Comparison of ENCODE assay signal across 17 mouse cellular contexts in the genomic region with DNA sequence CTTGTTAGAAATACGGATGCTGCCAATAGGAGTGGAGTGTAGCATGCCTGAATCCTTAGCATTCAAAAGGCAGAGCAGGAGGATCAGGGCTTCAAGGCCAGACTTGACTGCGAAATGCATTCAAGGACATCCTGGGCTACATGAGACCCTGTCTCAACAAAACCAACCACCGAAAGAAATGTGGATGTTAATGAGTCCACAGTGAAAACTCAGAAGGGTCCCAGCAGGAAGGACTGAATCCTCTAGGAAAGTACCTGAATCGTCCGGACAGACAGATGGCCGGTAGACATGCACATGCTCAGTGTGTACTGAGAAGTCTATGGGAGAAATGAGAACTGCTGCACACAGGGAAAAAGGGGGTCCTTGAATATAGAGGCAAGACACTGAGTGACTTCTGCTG.
"Had no signal": no experiment of that assay in that cellular context is flagged by ENCODE, and none has a peak within 500 bp of the region (broad histone marks: within the 10 kb centered on the region; RNA-seq: fewer than 3 reads in every experiment).

No protein-coding gene starts in this region.

- ATAC-seq: midbrain, embryonic 16.5 days had no signal

- H3K27ac ChIP-seq: midbrain, embryonic 12.5 days; neural tube, embryonic 12.5 days had no signal

- DNase-seq: lung, adult 18-20 months; lung, embryonic 14.5 days; lung, postnatal 10 days; lung, postnatal 4 days; midbrain, embryonic 14.5 days; retina, postnatal 1 day; right cerebral cortex, adult 18-20 months; right cerebral cortex, postnatal 25 days; right cerebral cortex, postnatal 4 days; spleen, adult 18-20 months; thymus, adult 18-20 months; thymus, postnatal 14 days; thymus, postnatal 36 days had no signal

- H3K4me3 ChIP-seq: midbrain, embryonic 12.5 days; myocyte; neural tube, embryonic 12.5 days had no signal

- H3K36me3 ChIP-seq: neural tube, embryonic 12.5 days had no signal

- H3K27me3 ChIP-seq: midbrain, embryonic 12.5 days; neural tube, embryonic 12.5 days had no signal

- H3K4me2 ChIP-seq: lung, embryonic 14.5 days; midbrain, embryonic 12.5 days; neural tube, embryonic 12.5 days had no signal

- H3K9me3 ChIP-seq: midbrain, embryonic 12.5 days; neural tube, embryonic 12.5 days had no signal

- H3K4me1 ChIP-seq: midbrain, embryonic 12.5 days; neural tube, embryonic 12.5 days had no signal

- H3K9ac ChIP-seq: lung, embryonic 14.5 days; midbrain, embryonic 12.5 days; neural tube, embryonic 12.5 days had no signal
